Mouse (Mus musculus): Measurements from ENCODE around the gene Cdc42ep1. TPM values are rescaled to one million over a fixed set of nuclear protein-coding genes. Genes with fewer than 3 reads are reported as not detected.

Cdc42ep1 gene
- polyA plus RNA-seq, 1 experiment from 2014 or later = 41.5 TPM

DNA sequence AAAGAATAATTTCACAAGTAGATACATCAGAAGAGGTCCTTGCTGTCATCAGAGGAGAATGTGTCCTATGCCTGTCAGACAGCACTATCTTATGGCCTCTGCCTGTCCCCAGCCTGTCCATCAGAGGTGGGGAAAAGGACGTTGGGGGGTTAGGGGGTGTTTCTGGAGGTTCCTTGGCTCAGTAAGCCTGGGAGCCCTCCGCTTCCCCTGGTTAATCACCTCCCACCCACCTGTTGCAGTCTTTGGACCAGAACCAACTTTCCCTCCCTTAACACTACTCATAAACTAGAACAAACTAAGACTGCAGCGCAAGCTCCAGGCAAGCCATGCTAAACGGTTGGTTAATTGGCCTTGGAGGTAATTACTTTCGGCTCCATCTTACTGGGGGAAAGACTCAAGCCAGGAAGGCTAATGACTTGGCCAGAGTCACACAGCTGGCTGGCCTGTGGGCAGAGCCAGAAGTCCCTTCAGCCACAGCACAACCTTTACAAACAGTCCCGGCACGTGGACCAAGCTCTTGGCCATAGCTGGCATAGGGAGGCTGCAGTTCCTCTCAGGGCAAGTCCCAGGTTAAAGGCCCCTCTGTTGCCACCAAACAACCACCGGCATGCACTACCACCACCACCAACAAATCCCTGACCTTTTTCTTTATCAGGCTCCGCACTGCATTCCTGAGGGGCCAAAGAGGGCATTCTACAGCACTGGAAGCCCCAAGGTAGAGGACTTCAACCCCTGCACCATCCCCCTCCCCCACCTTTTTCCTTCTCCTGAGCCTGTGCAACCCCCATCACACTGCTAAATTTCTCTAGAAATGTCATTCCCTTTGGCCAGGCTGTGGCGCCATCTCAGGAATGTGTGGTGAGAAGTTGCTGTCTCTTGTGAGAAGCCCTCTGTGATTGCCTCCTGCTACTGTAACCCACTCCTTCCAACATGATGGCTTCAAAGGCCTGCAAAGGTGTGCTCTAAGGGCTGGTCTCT, 11.4 kb upstream of the Cdc42ep1 start:
- Histone ChIP-seq H3K4me3 (replicated peaks) (no peak overlapping the region), H3K27me3 (no peaks in the 10 kb centered on the region), H3K27ac (replicated peaks) (peak overlapping the region; percentile 88; the same call in 1 of the 2 replicates), H3K4me2 (replicated peaks) (no peak overlapping the region), H3K4me1 (peaks cover 66% of the 10 kb centered on the region), H3K36me3 (no peaks in the 10 kb centered on the region), H3K9ac (no peak overlapping the region), H3K9me3 (replicated peaks) (no peaks in the 10 kb centered on the region)
- ATAC-seq (ENCODE audit: insufficient number of reproducible peaks, low FRiP score, low TSS enrichment, low read depth) = no peak
- WGBS = 58% methylated on average over 10 of the region's 10 CpGs

DNA sequence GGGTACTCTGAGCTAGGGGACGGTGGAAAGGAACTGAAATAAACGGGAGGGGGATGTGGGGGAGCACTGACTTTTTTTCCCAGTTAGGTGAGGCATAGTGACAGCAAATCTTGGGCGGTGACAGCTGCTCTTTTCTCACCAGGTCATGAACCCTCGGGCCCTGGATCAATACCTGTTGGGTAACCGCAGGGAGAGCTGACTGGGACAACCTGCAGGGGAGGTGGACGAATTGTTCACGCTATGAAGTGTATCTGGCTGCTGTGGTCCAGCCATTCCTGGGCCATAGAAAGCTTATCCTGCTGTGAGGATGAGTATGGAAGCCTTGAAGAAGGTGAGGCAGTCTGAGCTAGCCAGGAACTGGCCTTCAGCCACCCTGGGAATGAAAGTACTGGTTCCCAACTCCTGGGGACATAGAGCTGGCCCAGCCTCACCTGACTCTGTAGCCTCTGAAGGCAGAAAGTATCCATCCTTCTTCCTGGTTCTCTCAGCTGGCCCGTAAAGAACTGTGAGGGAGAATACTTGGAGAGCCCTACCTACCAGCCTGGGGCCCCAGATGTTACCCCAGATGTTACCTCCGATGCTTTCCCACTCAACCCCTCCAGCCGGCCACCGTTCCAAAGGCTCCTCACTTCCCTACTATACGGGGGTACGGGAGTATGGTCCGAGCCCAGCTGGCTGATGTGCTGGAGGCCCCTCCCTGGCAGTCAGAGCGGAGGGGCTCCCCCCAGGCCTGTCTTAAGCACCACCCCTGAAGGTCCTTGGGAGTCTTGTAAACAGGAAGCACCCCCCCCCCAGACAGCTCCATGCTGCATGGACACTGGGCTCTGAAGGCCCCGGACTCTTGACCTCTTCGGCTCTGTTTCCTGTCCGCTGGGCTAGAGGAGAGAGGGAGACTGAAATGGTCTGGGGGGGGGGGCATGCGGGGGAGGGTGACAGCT, 10.4 kb upstream of the Cdc42ep1 start:
- Histone ChIP-seq H3K4me1 (peaks cover 67% of the 10 kb centered on the region), H3K9me3 (replicated peaks) (no peaks in the 10 kb centered on the region), H3K4me2 (replicated peaks) (no peak overlapping the region; the same call in 1 of the 2 replicates), H3K36me3 (no peaks in the 10 kb centered on the region), H3K27me3 (no peaks in the 10 kb centered on the region), H3K4me3 (replicated peaks) (no peak overlapping the region), H3K27ac (replicated peaks) (peak overlapping the region; percentile 88), H3K9ac (no peak overlapping the region)
- 39% methylated on average over 19 of the region's 19 CpGs for WGBS
- ATAC-seq (ENCODE audit: insufficient number of reproducible peaks, low FRiP score, low TSS enrichment, low read depth) = peak; percentile 12

DNA sequence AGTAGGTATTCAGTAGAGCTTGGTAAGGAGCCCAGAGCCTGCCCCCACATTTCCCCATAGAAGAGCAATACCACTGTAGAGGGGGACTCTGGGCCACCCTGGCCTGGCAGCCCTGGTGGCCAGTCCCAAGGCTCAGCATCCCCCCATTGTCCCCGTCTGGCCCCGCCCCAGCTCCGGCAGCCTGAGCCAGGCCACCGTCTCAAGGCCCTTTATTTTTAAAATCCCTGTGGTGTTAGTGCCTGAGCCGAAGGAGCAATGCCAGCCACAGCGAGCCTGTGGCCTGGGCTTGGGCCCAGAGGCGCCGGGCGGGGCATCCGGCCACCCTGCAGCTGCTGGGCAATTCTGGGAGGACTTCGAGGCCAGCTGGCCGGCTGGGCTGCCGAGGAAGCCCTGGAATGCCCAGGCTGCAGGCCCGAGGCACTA, 9.7 kb upstream of the Cdc42ep1 start:
- peak overlapping the region; percentile 88 for H3K27ac ChIP-seq (replicated peaks)
- H3K9me3 ChIP-seq (replicated peaks) = no peaks in the 10 kb centered on the region
- peaks cover 67% of the 10 kb centered on the region for H3K4me1 ChIP-seq
- H3K27me3 ChIP-seq = no peaks in the 10 kb centered on the region
- no peaks in the 10 kb centered on the region for H3K36me3 ChIP-seq
- no peak overlapping the region for H3K9ac ChIP-seq
- no peak overlapping the region for H3K4me3 ChIP-seq (replicated peaks)
- 20% methylated on average over 14 of the region's 14 CpGs for WGBS
- peak; percentile 77 for ATAC-seq (ENCODE audit: insufficient number of reproducible peaks, low FRiP score, low TSS enrichment, low read depth)
- H3K4me2 ChIP-seq (replicated peaks) = no peak overlapping the region; the same call in 1 of the 2 replicates

DNA sequence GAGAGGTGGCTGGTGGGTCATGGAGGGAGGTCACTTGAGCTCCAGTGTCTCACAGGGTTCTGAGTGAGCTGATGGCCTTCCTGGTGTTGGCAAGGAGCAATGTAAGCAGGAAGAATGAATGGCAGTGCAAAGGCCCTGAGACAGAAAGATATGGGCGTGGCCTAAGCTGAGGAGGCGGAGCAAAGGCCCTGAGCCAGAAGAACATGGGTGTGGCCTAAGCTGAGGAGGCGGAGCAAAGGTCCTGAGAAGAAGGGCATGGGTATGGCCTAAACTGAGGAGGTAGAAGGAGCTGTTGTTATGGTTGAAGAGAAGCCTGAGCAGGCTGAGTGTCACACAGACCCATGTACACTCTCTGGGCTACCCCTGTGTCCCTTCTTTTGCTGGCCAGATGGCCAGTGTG, 8.8 kb upstream of the Cdc42ep1 start:
- H3K27me3 ChIP-seq = no peaks in the 10 kb centered on the region
- H3K4me2 ChIP-seq (replicated peaks) = no peak overlapping the region
- H3K9ac ChIP-seq = no peak overlapping the region
- no peaks in the 10 kb centered on the region for H3K36me3 ChIP-seq
- H3K4me1 ChIP-seq = peaks cover 58% of the 10 kb centered on the region
- H3K9me3 ChIP-seq (replicated peaks) = no peaks in the 10 kb centered on the region
- H3K4me3 ChIP-seq (replicated peaks) = no peak overlapping the region
- ATAC-seq (ENCODE audit: insufficient number of reproducible peaks, low FRiP score, low TSS enrichment, low read depth) = no peak
- peak overlapping the region; percentile 88 for H3K27ac ChIP-seq (replicated peaks)
- 87% methylated on average over 3 of the region's 3 CpGs for WGBS

DNA sequence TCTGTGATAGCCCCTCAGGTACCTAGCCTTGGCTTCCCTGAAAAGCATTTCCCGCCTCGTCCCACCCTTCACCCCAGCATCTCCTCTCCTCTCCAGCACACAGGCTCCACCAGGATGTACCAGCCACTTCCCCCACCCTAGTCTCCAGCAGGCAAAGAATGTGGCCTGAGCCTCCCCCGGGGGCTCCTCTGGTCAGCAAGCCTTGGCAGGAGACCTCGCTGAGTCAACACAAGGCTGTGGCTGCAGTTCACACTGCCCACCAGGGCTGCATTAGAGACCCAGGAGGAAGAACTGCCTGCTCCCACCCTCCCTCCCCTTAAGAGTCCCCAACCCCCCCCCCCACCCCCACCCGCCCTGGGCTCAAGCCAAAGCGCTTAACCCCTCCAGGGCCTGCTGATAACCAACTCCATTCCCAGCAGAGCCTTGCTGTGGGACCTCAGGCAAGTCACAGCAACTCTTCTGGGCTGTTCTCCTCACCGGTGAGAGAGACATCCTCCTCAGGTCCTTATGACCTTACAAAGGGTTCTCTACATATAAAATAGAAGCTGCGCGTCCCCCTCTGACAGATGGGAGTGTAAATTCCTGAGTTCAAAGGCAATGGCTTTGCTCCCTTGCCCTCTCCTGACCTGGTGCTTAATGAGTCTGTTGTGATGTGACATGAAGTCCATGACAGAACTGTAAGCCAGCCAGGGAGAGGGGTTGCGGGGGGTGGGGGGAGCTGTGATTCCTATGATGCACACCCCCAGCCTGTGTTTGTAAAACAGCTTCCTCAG, 8.0 kb upstream of the Cdc42ep1 start:
- H3K4me1 ChIP-seq = peaks cover 65% of the 10 kb centered on the region
- no peaks in the 10 kb centered on the region for H3K36me3 ChIP-seq
- H3K27ac ChIP-seq (replicated peaks) = peak overlapping the region; percentile 85
- H3K4me2 ChIP-seq (replicated peaks) = no peak overlapping the region
- H3K4me3 ChIP-seq (replicated peaks) = no peak overlapping the region
- H3K27me3 ChIP-seq = no peaks in the 10 kb centered on the region
- ATAC-seq (ENCODE audit: insufficient number of reproducible peaks, low FRiP score, low TSS enrichment, low read depth) = no peak
- no peak overlapping the region for H3K9ac ChIP-seq
- 33% methylated on average over 10 of the region's 10 CpGs for WGBS
- no peaks in the 10 kb centered on the region for H3K9me3 ChIP-seq (replicated peaks)

DNA sequence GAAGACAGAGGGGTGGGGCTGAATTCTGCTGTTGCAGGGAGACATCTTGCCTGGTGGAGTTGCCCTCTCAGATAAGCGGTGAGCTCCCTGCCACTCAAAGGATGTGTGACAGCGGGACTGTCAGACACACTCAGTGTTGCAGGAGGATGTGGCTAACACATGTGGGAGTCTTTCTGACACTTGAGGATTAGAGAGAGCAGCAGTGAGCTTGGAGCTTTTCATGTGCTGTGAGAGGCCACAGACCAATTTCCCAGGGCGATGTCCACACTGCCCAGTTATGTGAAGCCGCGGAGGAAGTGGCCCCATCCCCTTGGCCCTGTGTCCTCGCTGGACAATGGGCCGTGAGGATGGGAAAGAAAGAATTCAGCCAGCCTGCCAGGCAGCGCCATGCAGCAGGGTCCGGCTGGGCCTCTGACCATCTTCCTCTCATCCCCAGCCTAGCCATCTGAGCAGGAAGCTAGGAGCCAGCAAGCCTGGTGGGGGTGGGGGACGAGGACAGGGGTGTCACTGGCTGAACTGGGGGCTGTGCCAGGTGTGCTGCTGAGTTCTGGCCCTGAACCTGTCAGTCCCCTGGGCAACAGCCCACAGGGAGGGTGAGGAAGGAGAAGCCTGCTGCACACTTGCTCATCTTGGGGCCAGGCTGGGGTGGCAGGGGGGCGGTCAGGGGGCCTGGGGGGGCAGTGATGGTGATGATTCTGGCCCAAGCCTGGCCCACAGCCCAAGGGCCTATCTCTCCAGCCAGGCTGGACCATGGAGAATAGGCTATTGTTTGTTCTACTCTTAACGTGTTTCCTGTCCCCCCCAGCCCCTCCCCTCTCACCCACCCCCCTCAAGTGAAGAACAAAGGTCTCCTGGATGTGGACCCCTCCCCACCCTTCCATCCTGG, 7.0 kb upstream of the Cdc42ep1 start:
- H3K27me3 ChIP-seq = no peaks in the 10 kb centered on the region
- peak overlapping the region; percentile 85 for H3K27ac ChIP-seq (replicated peaks)
- WGBS = 14% methylated on average over 12 of the region's 12 CpGs
- 0 out of 2 replicates have a peak overlapping the region, but pooled peaks have one; percentile 5 for H3K9ac ChIP-seq
- H3K36me3 ChIP-seq = no peaks in the 10 kb centered on the region
- ATAC-seq (ENCODE audit: insufficient number of reproducible peaks, low FRiP score, low TSS enrichment, low read depth) = no peak
- no peak overlapping the region for H3K4me2 ChIP-seq (replicated peaks)
- H3K4me3 ChIP-seq (replicated peaks) = no peak overlapping the region
- H3K9me3 ChIP-seq (replicated peaks) = no peaks in the 10 kb centered on the region
- H3K4me1 ChIP-seq = peaks cover 76% of the 10 kb centered on the region

DNA sequence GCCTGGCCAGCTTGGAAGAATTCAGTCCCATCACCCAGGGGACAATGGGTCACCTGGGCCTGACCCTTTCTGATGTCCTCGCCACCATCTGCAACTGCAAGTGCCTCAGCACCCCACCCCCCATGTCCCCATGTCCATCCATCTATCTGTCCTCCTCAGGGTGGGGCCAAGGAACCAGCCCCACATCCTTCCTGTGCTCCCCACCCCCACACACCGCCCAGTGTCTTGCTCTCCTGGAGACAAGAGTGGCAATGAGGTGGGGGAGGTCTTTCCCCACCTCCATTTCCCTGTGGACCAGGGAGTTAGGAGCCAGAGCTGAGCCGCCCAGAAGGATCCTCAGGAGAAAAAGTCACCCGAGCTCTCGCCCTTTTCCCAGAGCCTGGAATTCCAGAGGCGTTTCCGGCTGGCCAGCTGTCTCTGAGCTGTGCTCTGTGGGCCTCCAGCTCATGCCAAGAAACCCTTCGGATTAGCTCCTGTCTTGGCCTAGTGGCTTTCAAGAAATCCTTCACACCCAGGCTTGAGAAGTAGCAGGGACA, 6.3 kb upstream of the Cdc42ep1 start:
- H3K36me3 ChIP-seq = no peaks in the 10 kb centered on the region
- peaks cover 79% of the 10 kb centered on the region for H3K4me1 ChIP-seq
- H3K9ac ChIP-seq = no peak overlapping the region
- H3K9me3 ChIP-seq (replicated peaks) = no peaks in the 10 kb centered on the region
- H3K4me3 ChIP-seq (replicated peaks) = no peak overlapping the region
- ATAC-seq (ENCODE audit: insufficient number of reproducible peaks, low FRiP score, low TSS enrichment, low read depth) = no peak
- no peak overlapping the region for H3K4me2 ChIP-seq (replicated peaks)
- H3K27ac ChIP-seq (replicated peaks) = peak overlapping the region; percentile 85
- 34% methylated on average over 8 of the region's 8 CpGs for WGBS
- no peaks in the 10 kb centered on the region for H3K27me3 ChIP-seq

DNA sequence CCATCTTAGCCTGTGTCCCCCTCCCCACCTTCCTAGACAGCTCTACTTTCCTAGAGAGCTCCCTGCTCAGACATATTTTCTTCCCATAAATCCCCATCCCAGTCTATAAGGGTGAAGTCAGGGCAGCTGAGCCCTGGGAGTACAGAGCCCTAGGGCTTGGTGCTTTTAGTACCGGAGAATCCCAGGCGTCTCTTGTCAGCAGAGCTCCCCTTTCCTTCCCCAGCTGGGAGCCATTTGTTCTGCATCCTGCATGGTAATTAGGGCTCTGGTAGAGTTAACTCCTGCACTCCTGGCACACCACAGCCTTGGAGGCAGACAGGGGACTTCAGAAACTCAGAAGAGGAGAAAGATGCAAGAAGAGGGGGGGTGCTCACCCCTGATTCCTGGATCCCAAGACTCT, 2.7 kb upstream of the Cdc42ep1 start:
- ATAC-seq (ENCODE audit: insufficient number of reproducible peaks, low FRiP score, low TSS enrichment, low read depth) = peak; percentile 45; the same call in 1 of the 2 replicates
- peak overlapping the region; percentile 29; the same call in 1 of the 2 replicates for H3K4me2 ChIP-seq (replicated peaks)
- H3K4me1 ChIP-seq = peaks cover 77% of the 10 kb centered on the region
- H3K36me3 ChIP-seq = no peaks in the 10 kb centered on the region
- 3% methylated on average over 2 of the region's 2 CpGs for WGBS
- peak overlapping the region; percentile 84 for H3K27ac ChIP-seq (replicated peaks)
- no peaks in the 10 kb centered on the region for H3K9me3 ChIP-seq (replicated peaks)
- no peaks in the 10 kb centered on the region for H3K27me3 ChIP-seq
- no peak overlapping the region for H3K9ac ChIP-seq
- no peak overlapping the region for H3K4me3 ChIP-seq (replicated peaks)

DNA sequence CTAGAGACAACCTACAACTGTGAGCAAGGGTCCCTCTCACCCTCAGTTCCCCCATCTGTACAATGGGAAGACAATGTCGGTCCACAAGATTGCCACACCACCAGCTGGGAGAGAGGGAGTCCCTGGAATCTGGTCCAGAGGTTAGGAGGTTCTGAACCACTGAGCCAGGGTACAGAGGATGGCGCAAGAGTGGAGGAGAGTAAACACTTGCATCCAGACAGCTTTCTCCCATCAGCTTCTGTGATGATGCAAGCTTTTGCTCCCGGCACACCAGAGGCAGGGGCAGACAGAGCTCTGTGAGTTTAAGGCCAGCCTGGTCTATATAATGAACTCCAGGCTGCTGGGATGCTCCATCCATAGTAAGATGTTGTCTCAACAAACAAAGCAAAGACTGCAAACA, 2.2 kb upstream of the Cdc42ep1 start:
- Histone ChIP-seq H3K27ac (replicated peaks) (peak overlapping the region; percentile 84), H3K27me3 (no peaks in the 10 kb centered on the region), H3K4me2 (replicated peaks) (no peak overlapping the region), H3K4me3 (replicated peaks) (no peak overlapping the region), H3K4me1 (peaks cover 77% of the 10 kb centered on the region), H3K9ac (no peak overlapping the region), H3K9me3 (replicated peaks) (no peaks in the 10 kb centered on the region), H3K36me3 (no peaks in the 10 kb centered on the region)
- no peak for ATAC-seq (ENCODE audit: insufficient number of reproducible peaks, low FRiP score, low TSS enrichment, low read depth)
- WGBS = 19% methylated on average over 3 of the region's 3 CpGs

DNA sequence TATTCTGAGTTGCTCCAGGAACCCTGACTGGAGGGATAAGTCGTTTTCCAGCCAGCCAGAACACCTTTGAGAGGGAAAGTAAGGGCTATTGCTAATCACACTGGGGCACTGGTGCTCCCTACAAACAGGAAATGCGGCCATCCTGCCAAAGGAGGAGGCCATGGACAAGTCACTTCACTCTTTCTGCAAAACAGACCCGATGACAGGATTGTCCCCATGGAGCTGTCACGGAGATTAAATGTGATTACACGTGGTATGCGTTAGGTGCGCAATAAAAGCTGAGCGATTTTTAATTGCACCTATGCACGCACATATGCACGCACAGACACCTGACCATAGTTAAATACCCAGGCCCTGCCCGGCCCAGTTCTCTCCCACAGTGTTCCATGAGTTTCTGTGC, 1.7 kb upstream of the Cdc42ep1 start:
- Histone ChIP-seq H3K4me3 (replicated peaks) (no peak overlapping the region), H3K36me3 (no peaks in the 10 kb centered on the region), H3K4me2 (replicated peaks) (no peak overlapping the region), H3K27me3 (no peaks in the 10 kb centered on the region), H3K4me1 (peaks cover 77% of the 10 kb centered on the region), H3K9ac (no peak overlapping the region), H3K9me3 (replicated peaks) (no peaks in the 10 kb centered on the region), H3K27ac (replicated peaks) (peak overlapping the region; percentile 84)
- 28% methylated on average over 11 of the region's 11 CpGs for WGBS
- ATAC-seq (ENCODE audit: insufficient number of reproducible peaks, low FRiP score, low TSS enrichment, low read depth) = no peak
